Mouse (Mus musculus) regulatory T cell (primary cell): Measurements from ENCODE around the gene C130060K24Rik.

Experiments used
- in situ Hi-C: fragments of 300-600 bp; cut with MboI, MseI; formaldehyde crosslinking; loops from one replicate; pipeline ENCODE4 v1.15.1; 2025; ENCODE audit warnings: high pct_unique_total_duplicates

C130060K24Rik gene

GRCm38 (mm10) chr6:65380918-65381772 lies at the start of gene C130060K24Rik:
Gene C130060K24Rik, plus strand, starts transcription at chr6:65381105.
- in situ Hi-C loops, result no loop called here

- in situ Hi-C loops, result no loop called here
These were observed 46.7 kb upstream of the C130060K24Rik start for GRCm38 (mm10) chr6:65334246-65334645.

- in situ Hi-C loops, result no loop called here
These were observed 41.5 kb upstream of the C130060K24Rik start for GRCm38 (mm10) chr6:65339391-65339790.

- in situ Hi-C loops, result no loop called here
These were observed 39.5 kb upstream of the C130060K24Rik start for GRCm38 (mm10) chr6:65341360-65341759.

- in situ Hi-C loops, result no loop called here
These were observed 33.2 kb upstream of the C130060K24Rik start for GRCm38 (mm10) chr6:65347736-65348135.

- in situ Hi-C loops, result no loop called here
These were observed 32.6 kb upstream of the C130060K24Rik start for GRCm38 (mm10) chr6:65348255-65348654.

GRCm38 (mm10) chr6:65351622-65352021 lies 29.3 kb upstream of the C130060K24Rik start:
- in situ Hi-C loops, result no loop called here

- in situ Hi-C loops, result no loop called here
These were observed 5.0 kb upstream of the C130060K24Rik start for GRCm38 (mm10) chr6:65375918-65376317.

- in situ Hi-C loops, result no loop called here
These were observed 41.0 kb downstream of the C130060K24Rik start for GRCm38 (mm10) chr6:65421888-65422287.

GRCm38 (mm10) chr6:65427065-65427464 lies 46.2 kb downstream of the C130060K24Rik start:
- in situ Hi-C loops, result no loop called here

- in situ Hi-C loops, result no loop called here
These were observed 52.3 kb downstream of the C130060K24Rik start for GRCm38 (mm10) chr6:65433159-65433558.

- in situ Hi-C loops, result loop anchor here (5.0 kb wide), 1 partner anchor 326 kb away; no protein-coding TSS in a partner anchor
These were observed 72.6 kb downstream of the C130060K24Rik start for GRCm38 (mm10) chr6:65453465-65453864.

GRCm38 (mm10) chr6:65465294-65465693 lies 84.4 kb downstream of the C130060K24Rik start:
- in situ Hi-C loops, result no loop called here

- in situ Hi-C loops, result no loop called here
These were observed 89.4 kb downstream of the C130060K24Rik start for GRCm38 (mm10) chr6:65470320-65470719.

- in situ Hi-C loops, result no loop called here
These were observed 91.5 kb downstream of the C130060K24Rik start for GRCm38 (mm10) chr6:65472455-65472854.

GRCm38 (mm10) chr6:65498786-65499185 lies 117.9 kb downstream of the C130060K24Rik start:
- in situ Hi-C loops, result no loop called here
